Mouse (Mus musculus): ENCODE data around the gene Mettl3.
A peak's percentile ranks its signal among the peaks of the same experiment; 100 is the strongest.
"Not testable (repeated sequence)": the region's sequence is repeated elsewhere in the genome, so short reads cannot be mapped to it uniquely, and the experiment has no call there.

Gene Mettl3

GRCm38 (mm10) chr14:52304644-52305271 lies at the start of gene Mettl3:
Mettl3 (minus strand) TSS chr14:52305128.
- DNase-seq: peak; percentile 93

DNA sequence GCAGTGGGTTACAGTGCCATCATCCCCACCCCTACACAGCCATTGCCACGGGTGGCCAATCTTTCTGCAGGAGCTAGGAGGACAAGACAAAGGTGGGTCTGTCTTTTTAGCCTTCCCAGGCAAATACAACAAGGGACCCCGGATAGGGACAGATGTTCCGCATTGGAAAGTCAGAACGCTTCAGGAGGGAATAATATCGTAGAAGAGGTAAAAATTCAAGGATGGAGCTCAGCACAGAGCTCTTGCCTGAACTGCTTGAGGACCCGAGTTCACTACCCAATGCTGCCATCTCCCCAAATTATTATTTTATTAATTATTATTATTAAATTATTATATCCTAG lies 34.6 kb upstream of the Mettl3 start:
- no peak for DNase-seq

DNA sequence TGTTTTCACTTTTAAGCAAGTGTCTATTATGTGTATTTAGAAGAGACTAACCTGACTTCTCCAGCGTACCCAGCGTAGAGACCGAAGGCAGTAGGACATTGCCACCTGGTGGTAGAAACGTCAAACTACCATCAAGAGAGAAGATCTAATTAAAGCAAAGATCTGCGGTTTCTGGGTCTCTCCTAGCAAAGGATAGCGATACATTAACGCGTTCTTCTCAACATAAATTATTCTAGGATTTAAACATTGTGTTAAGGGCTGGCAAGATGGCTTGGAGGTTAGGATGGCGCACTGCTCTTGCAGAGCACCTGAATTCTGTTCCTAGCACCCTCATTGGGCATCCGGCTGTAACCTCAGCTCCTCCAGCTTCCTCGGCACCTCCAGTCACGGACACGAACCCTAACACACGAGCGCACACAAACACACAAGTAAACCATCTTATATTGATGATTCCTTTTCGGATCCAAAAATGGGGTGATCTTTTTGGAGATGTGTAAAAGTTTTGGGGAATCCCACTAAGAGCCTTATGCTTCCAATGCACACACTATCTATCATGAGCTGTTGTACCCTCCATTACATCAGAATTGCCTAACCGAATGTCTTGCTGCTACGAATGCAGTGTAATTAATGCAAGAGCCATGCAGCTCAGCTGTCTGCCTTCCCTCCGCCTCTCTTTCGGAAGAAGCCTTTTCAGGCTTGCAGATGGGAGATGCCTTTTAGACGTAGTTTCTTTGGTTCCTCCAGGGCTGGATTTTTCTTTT lies 34.0 kb upstream of the Mettl3 start:
- DNase-seq: peak; percentile 50

GRCm38 (mm10) chr14:52332171-52332570 lies 27.2 kb upstream of the Mettl3 start:
- no peak for DNase-seq

DNA sequence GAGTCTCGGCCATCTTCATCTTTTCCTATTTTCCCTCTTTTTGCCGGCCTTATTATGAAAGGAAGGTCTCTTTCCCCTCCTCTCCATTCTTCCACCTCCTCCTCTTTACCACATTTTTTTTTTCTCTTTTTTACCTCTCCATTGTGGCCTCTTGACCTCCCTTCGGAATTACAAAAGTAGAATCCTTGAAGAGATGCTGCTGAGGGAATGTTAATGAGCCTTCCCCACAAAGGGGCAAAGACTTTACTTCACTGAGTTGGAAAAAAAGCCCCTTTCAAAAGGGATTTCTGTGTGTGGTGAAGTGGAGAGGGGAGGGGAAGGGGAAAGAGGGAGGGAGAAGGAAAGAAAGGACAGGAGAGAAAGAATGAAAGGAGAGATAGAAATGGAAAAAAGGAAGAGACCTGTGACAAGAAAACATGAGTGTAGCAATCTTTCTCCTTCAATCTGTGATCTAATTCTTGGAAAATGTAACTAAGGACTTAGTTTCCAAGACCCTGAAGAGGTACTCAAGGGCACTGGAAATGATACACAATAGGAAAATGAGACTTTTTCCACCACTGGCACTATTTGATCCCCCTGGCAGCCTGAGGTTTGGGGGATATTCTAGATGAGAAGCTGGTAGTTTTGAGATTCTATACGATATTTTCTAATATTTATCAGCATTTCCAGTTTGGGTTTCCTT lies 26.3 kb upstream of the Mettl3 start:
- DNase-seq: no peak

- no peak for DNase-seq
These were observed 23.2 kb upstream of the Mettl3 start, which contains the start of gene Sall2 for GRCm38 (mm10) chr14:52327910-52328812. Sall2 (minus strand) TSS chr14:52328762.

GRCm38 (mm10) chr14:52327375-52327901 lies 22.5 kb upstream of the Mettl3 start:
- DNase-seq: no peak

DNA sequence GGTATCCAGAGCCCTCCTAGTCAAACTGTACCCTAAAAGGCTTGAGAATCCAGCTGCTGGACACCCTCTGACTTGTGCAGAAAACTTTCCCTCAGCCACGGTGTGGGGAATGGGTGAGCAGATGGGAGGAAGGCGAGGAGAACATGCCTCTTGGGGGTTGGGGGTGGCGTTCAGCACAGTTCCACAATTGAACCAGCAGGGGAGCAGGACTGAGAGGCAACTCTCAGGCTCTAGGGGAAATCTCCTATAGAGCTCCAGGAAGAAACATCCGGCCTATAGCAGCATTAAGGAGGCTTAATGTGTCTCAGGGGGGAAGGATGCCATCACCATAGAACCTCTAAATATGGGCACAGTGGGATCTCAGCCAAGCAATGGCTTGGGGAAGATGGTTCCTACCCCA lies 21.0 kb upstream of the Mettl3 start:
- no peak for DNase-seq

DNA sequence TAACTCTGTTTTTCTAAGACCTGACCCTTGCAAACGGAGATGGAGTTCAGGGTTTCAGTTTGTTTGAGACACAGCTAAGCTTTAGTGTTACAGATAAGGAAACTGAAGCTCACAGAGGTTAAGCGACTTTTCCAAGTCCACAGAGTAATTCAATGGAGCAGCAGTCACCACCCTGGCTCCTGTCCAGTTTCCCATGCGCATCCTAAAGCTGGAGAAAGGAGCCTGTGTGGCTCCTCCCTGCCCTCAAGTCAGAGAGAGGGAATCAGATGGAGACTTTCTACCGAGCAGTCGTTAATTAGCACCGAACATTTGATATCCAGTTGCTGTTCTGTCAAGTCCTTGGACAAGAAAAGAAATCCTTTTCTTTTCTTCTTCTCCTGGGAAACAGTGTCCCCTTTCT lies 14.4 kb upstream of the Mettl3 start:
- DNase-seq: no peak

GRCm38 (mm10) chr14:52316441-52317225 lies 11.7 kb upstream of the Mettl3 start:
- DNase-seq: peak; percentile 57

DNA sequence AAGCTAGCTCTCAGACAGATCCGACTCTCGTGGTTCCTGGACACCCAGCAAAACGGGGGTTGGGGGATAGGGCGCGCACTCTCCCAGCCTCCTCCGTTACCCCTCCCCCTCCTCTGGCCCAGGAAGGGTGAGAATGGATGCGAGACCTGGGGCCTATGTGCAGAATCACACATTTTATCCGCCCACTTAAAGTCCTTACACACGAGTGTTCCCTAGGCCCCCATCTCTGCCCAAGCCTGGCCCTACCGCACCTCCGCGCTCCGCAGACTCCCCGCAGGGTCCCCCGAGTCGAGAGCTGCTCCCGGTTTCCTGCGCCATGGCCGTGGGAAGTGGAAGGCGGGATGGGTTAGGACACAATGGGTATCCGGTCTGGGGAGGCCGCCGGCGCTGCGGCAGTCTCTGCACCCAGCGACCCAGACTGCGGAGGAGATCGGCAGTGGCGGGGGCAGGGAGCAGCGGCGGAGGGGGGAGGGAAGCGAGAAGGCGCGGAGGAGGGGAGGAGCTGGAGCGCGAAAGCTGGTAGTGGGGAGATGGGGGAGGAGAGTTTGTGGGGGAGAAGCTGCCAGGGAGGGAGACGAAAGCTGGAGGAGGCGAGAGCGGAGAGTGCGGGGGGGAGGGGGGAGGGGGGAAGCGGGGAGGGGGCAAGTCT lies 11.0 kb upstream of the Mettl3 start:
- DNase-seq: peak; percentile 71

GRCm38 (mm10) chr14:52315283-52315780 lies 10.4 kb upstream of the Mettl3 start:
- DNase-seq: no peak

DNA sequence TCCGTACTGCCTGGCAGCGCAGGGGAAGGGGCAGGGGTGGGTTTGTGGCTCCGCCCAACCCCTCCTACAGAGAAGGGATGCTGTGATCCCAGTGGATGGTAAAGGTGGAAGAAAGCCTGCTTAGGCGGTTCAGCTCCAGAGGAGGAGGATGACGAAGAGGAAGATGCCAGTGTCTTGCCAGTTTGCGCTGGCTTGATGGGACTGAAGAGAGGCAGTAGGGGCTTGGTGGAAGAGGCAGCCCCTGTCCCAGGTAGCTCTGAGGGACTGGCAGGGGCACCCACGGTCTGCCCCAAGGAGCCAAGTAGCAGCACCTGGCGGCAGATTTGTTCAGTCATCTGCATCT lies 9.9 kb upstream of the Mettl3 start:
- DNase-seq: no peak

- no peak for DNase-seq
These were observed 9.2 kb upstream of the Mettl3 start for GRCm38 (mm10) chr14:52313931-52314807.

GRCm38 (mm10) chr14:52310906-52311305 lies 6.0 kb upstream of the Mettl3 start:
- DNase-seq: no peak

- DNase-seq: not testable (repeated sequence)
These were observed 5.4 kb upstream of the Mettl3 start for GRCm38 (mm10) chr14:52310343-52310742.

DNA sequence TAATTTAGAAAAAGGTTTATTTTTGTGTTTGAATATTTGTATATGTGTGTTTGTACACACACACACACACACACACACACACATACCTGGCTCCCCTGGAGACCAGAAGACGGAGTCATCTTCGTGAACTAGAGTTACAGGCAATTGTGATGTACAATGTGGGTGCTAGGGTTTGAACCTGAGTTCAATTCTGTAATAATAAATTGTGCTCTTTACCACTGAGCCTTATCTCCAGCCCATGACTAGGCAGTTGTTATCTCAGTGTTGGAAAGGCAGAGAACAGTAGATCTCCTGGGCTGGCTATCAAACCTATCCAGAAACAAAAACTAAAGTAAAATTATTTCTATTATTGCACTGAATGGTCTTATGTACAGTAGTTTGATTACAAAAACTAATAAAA lies 1.2 kb upstream of the Mettl3 start:
- no peak for DNase-seq

DNA sequence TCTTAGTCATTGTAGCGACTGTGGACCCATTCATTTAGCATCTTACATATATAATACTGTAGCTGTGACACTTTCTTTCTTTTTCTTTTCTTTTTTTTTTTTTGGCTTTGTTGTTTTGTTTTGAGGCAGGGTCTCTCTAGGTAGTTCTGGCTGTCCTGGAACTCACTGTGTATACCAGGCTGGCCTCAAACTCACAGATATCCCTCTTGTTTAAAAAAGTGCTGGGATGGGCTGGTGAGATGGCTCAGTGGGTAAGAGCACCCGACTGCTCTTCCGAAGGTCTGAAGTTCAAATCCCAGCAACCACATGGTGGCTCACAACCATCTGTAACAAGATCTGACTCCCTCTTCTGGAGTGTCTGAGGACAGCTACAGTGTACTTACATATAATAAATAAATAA lies 1.4 kb downstream of the Mettl3 start:
- DNase-seq: not testable (repeated sequence)

- no peak for DNase-seq
These were observed 9.2 kb downstream of the Mettl3 start for GRCm38 (mm10) chr14:52295558-52296264.

- DNase-seq: no peak
These were observed 20.7 kb downstream of the Mettl3 start for GRCm38 (mm10) chr14:52284191-52284590.
